Mouse (Mus musculus): ENCODE data around the gene Hdac4. TPM values are rescaled to one million over a fixed set of nuclear protein-coding genes. Genes with fewer than 3 reads are reported as not detected.

Hdac4 gene
- polyA plus RNA-seq, 1 experiment from 2014 or later, result 20.3 TPM

GRCm38 (mm10) chr1:91959891-91960290 is 235.6 kb downstream of the Hdac4 start:
- no peak overlapping the region for H3K4me2 ChIP-seq (replicated peaks; ENCODE audit: low read depth, low read length)
- no peaks in the 10 kb centered on the region for H3K4me1 ChIP-seq (ENCODE audit: control insufficient read depth, insufficient read depth, low read length)
- WGBS, result 91% methylated on average over 3 of the region's 3 CpGs
- H3K9me3 ChIP-seq (ENCODE audit: control insufficient read depth, low read depth, low read length), result no peaks in the 10 kb centered on the region
- no peak for ATAC-seq (ENCODE audit: insufficient number of reproducible peaks, insufficient read depth, low FRiP score, low read depth)
- H3K36me3 ChIP-seq (ENCODE audit: control insufficient read depth, insufficient read depth, low read length), result peaks cover 35% of the 10 kb centered on the region
- H3K9ac ChIP-seq (replicated peaks; ENCODE audit: low read depth, low read length), result no peak overlapping the region
- H3K27me3 ChIP-seq (ENCODE audit: control insufficient read depth, insufficient read depth, low read length), result no peaks in the 10 kb centered on the region
- no peak overlapping the region for H3K4me3 ChIP-seq (ENCODE audit: low read depth, low read length)
- no peak overlapping the region for H3K27ac ChIP-seq (ENCODE audit: low read length)

GRCm38 (mm10) chr1:91959044-91959443 is 236.5 kb downstream of the Hdac4 start:
- H3K27ac ChIP-seq (ENCODE audit: low read length), result no peak overlapping the region
- no peak overlapping the region for H3K4me3 ChIP-seq (ENCODE audit: low read depth, low read length)
- 92% methylated on average over 5 of the region's 5 CpGs for WGBS
- H3K36me3 ChIP-seq (ENCODE audit: control insufficient read depth, insufficient read depth, low read length), result peaks cover 33% of the 10 kb centered on the region
- H3K4me2 ChIP-seq (replicated peaks; ENCODE audit: low read depth, low read length), result no peak overlapping the region
- H3K4me1 ChIP-seq (ENCODE audit: control insufficient read depth, insufficient read depth, low read length), result no peaks in the 10 kb centered on the region
- no peaks in the 10 kb centered on the region for H3K27me3 ChIP-seq (ENCODE audit: control insufficient read depth, insufficient read depth, low read length)
- H3K9ac ChIP-seq (replicated peaks; ENCODE audit: low read depth, low read length), result no peak overlapping the region
- no peak for ATAC-seq (ENCODE audit: insufficient number of reproducible peaks, insufficient read depth, low FRiP score, low read depth)
- H3K9me3 ChIP-seq (ENCODE audit: control insufficient read depth, low read depth, low read length), result no peaks in the 10 kb centered on the region

- Histone ChIP-seq H3K4me1 (ENCODE audit: control insufficient read depth, insufficient read depth, low read length) (no peaks in the 10 kb centered on the region), H3K27me3 (ENCODE audit: control insufficient read depth, insufficient read depth, low read length) (no peaks in the 10 kb centered on the region), H3K9me3 (ENCODE audit: control insufficient read depth, low read depth, low read length) (no peaks in the 10 kb centered on the region), H3K4me2 (replicated peaks; ENCODE audit: low read depth, low read length) (no peak overlapping the region), H3K36me3 (ENCODE audit: control insufficient read depth, insufficient read depth, low read length) (peaks cover 47% of the 10 kb centered on the region), H3K9ac (replicated peaks; ENCODE audit: low read depth, low read length) (no peak overlapping the region), H3K4me3 (ENCODE audit: low read depth, low read length) (no peak overlapping the region), H3K27ac (ENCODE audit: low read length) (no peak overlapping the region)
- 77% methylated on average over 4 of the region's 4 CpGs for WGBS
- no peak for ATAC-seq (ENCODE audit: insufficient number of reproducible peaks, insufficient read depth, low FRiP score, low read depth)
Observed at GRCm38 (mm10) chr1:91956229-91956628, 239.3 kb downstream of the Hdac4 start.

GRCm38 (mm10) chr1:91954954-91955353 is 240.5 kb downstream of the Hdac4 start:
- Histone ChIP-seq H3K4me2 (replicated peaks; ENCODE audit: low read depth, low read length) (no peak overlapping the region), H3K4me3 (ENCODE audit: low read depth, low read length) (no peak overlapping the region), H3K27ac (ENCODE audit: low read length) (no peak overlapping the region), H3K9ac (replicated peaks; ENCODE audit: low read depth, low read length) (no peak overlapping the region), H3K27me3 (ENCODE audit: control insufficient read depth, insufficient read depth, low read length) (no peaks in the 10 kb centered on the region), H3K4me1 (ENCODE audit: control insufficient read depth, insufficient read depth, low read length) (no peaks in the 10 kb centered on the region), H3K9me3 (ENCODE audit: control insufficient read depth, low read depth, low read length) (no peaks in the 10 kb centered on the region), H3K36me3 (ENCODE audit: control insufficient read depth, insufficient read depth, low read length) (peaks cover 38% of the 10 kb centered on the region)
- 95% methylated on average over 5 of the region's 5 CpGs for WGBS
- no peak for ATAC-seq (ENCODE audit: insufficient number of reproducible peaks, insufficient read depth, low FRiP score, low read depth)

GRCm38 (mm10) chr1:91952912-91953311 is 242.6 kb downstream of the Hdac4 start:
- 75% methylated on average over 6 of the region's 6 CpGs for WGBS
- Histone ChIP-seq H3K27me3 (ENCODE audit: control insufficient read depth, insufficient read depth, low read length) (no peaks in the 10 kb centered on the region), H3K9ac (replicated peaks; ENCODE audit: low read depth, low read length) (no peak overlapping the region), H3K36me3 (ENCODE audit: control insufficient read depth, insufficient read depth, low read length) (peaks cover 35% of the 10 kb centered on the region), H3K27ac (ENCODE audit: low read length) (no peak overlapping the region), H3K4me2 (replicated peaks; ENCODE audit: low read depth, low read length) (no peak overlapping the region), H3K4me1 (ENCODE audit: control insufficient read depth, insufficient read depth, low read length) (no peaks in the 10 kb centered on the region), H3K4me3 (ENCODE audit: low read depth, low read length) (no peak overlapping the region), H3K9me3 (ENCODE audit: control insufficient read depth, low read depth, low read length) (no peaks in the 10 kb centered on the region)
- ATAC-seq (ENCODE audit: insufficient number of reproducible peaks, insufficient read depth, low FRiP score, low read depth), result no peak

GRCm38 (mm10) chr1:91947441-91947840 is 248.1 kb downstream of the Hdac4 start:
- no peak overlapping the region for H3K4me3 ChIP-seq (ENCODE audit: low read depth, low read length)
- H3K27ac ChIP-seq (ENCODE audit: low read length), result no peak overlapping the region
- no peaks in the 10 kb centered on the region for H3K9me3 ChIP-seq (ENCODE audit: control insufficient read depth, low read depth, low read length)
- peaks cover 23% of the 10 kb centered on the region for H3K36me3 ChIP-seq (ENCODE audit: control insufficient read depth, insufficient read depth, low read length)
- no peak overlapping the region for H3K4me2 ChIP-seq (replicated peaks; ENCODE audit: low read depth, low read length)
- no peak overlapping the region for H3K9ac ChIP-seq (replicated peaks; ENCODE audit: low read depth, low read length)
- no peaks in the 10 kb centered on the region for H3K27me3 ChIP-seq (ENCODE audit: control insufficient read depth, insufficient read depth, low read length)
- WGBS, result 96% methylated on average over 7 of the region's 7 CpGs
- ATAC-seq (ENCODE audit: insufficient number of reproducible peaks, insufficient read depth, low FRiP score, low read depth), result no peak
- no peaks in the 10 kb centered on the region for H3K4me1 ChIP-seq (ENCODE audit: control insufficient read depth, insufficient read depth, low read length)

GRCm38 (mm10) chr1:91942583-91942982 is 252.9 kb downstream of the Hdac4 start:
- no peak for ATAC-seq (ENCODE audit: insufficient number of reproducible peaks, insufficient read depth, low FRiP score, low read depth)
- Histone ChIP-seq H3K9me3 (ENCODE audit: control insufficient read depth, low read depth, low read length) (no peaks in the 10 kb centered on the region), H3K27ac (ENCODE audit: low read length) (no peak overlapping the region), H3K4me1 (ENCODE audit: control insufficient read depth, insufficient read depth, low read length) (no peaks in the 10 kb centered on the region), H3K9ac (replicated peaks; ENCODE audit: low read depth, low read length) (no peak overlapping the region), H3K27me3 (ENCODE audit: control insufficient read depth, insufficient read depth, low read length) (no peaks in the 10 kb centered on the region), H3K4me2 (replicated peaks; ENCODE audit: low read depth, low read length) (no peak overlapping the region), H3K36me3 (ENCODE audit: control insufficient read depth, insufficient read depth, low read length) (peaks cover 20% of the 10 kb centered on the region), H3K4me3 (ENCODE audit: low read depth, low read length) (no peak overlapping the region)
- WGBS, result 84% methylated on average over 2 of the region's 2 CpGs

- Histone ChIP-seq H3K36me3 (ENCODE audit: control insufficient read depth, insufficient read depth, low read length) (peaks cover 17% of the 10 kb centered on the region), H3K4me1 (ENCODE audit: control insufficient read depth, insufficient read depth, low read length) (no peaks in the 10 kb centered on the region)
- no peak for ATAC-seq (ENCODE audit: insufficient number of reproducible peaks, insufficient read depth, low FRiP score, low read depth)
Observed at GRCm38 (mm10) chr1:91942031-91942430, 253.5 kb downstream of the Hdac4 start.

GRCm38 (mm10) chr1:91941094-91941493 is 254.4 kb downstream of the Hdac4 start:
- no peaks in the 10 kb centered on the region for H3K4me1 ChIP-seq (ENCODE audit: control insufficient read depth, insufficient read depth, low read length)
- ATAC-seq (ENCODE audit: insufficient number of reproducible peaks, insufficient read depth, low FRiP score, low read depth), result no peak
- no peak overlapping the region for H3K4me3 ChIP-seq (ENCODE audit: low read depth, low read length)
- no peaks in the 10 kb centered on the region for H3K27me3 ChIP-seq (ENCODE audit: control insufficient read depth, insufficient read depth, low read length)
- no peak overlapping the region for H3K4me2 ChIP-seq (replicated peaks; ENCODE audit: low read depth, low read length)
- H3K9ac ChIP-seq (replicated peaks; ENCODE audit: low read depth, low read length), result no peak overlapping the region
- H3K36me3 ChIP-seq (ENCODE audit: control insufficient read depth, insufficient read depth, low read length), result peaks cover 13% of the 10 kb centered on the region
- 79% methylated on average over 1 of the region's 1 CpGs for WGBS
- H3K27ac ChIP-seq (ENCODE audit: low read length), result no peak overlapping the region
- no peaks in the 10 kb centered on the region for H3K9me3 ChIP-seq (ENCODE audit: control insufficient read depth, low read depth, low read length)

More at GRCm38 (mm10) chr1:91942031-91942430, 253.5 kb downstream of the Hdac4 start:
- WGBS, result 44% methylated on average over 3 of the region's 3 CpGs
- H3K4me3 ChIP-seq (ENCODE audit: low read depth, low read length), result no peak overlapping the region
- H3K9ac ChIP-seq (replicated peaks; ENCODE audit: low read depth, low read length), result no peak overlapping the region
- H3K9me3 ChIP-seq (ENCODE audit: control insufficient read depth, low read depth, low read length), result no peaks in the 10 kb centered on the region
- H3K4me2 ChIP-seq (replicated peaks; ENCODE audit: low read depth, low read length), result no peak overlapping the region
- H3K27me3 ChIP-seq (ENCODE audit: control insufficient read depth, insufficient read depth, low read length), result no peaks in the 10 kb centered on the region
- no peak overlapping the region for H3K27ac ChIP-seq (ENCODE audit: low read length)

All from stomach, embryonic 14.5 days (tissue).